In the genomic region with DNA sequence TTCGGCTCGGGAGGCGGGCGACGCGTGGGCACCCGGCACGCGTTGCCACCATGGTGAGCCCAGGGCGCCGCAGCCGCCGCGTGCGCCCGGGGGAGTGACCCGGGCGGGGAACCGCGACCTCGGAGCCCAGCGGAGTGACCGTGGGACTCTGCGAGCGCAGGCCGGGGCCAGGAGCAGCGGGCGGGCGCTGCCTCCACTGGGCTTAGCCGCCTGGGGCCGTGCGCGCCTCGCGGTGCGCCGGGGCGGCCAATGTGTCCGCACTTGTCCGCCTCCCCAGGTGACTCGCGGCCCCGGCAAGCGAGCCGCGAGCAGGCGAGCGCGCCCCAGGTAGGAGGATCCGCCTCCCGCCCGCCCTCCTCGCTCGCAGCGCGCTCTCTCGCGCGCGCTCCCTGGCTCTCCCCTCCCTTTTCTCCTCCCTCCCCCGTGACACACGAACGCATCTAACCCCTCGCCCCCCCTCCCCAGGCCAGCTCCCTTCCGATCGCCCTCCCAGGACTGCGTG, we compare ENCODE assay signal across 8 mouse cellular contexts. TPM values are rescaled to one million over a fixed set of nuclear protein-coding genes. Genes with fewer than 3 reads are reported as not detected.
DNase-seq lines count a peak whose midpoint lies in the region; ATAC-seq and TF ChIP-seq lines count a peak whose summit lies in the region.
"Had no signal": no experiment of that assay in that cellular context is flagged by ENCODE, and none has a peak within 500 bp of the region (broad histone marks: within the 10 kb centered on the region; RNA-seq: fewer than 3 reads in every experiment).

No protein-coding gene starts in this region.

- H3K27me3 ChIP-seq in forebrain, postnatal 0 days (ENCODE audit: insufficient read depth, low read length), result peaks cover 17% of the 10 kb centered on the region
- peaks cover 68% of the 10 kb centered on the region for H3K27me3 ChIP-seq in liver, embryonic 14.5 days (ENCODE audit: control insufficient read depth, insufficient read depth, low read length)
- H3K27me3 ChIP-seq in stomach, postnatal 0 days (ENCODE audit: control insufficient read depth, insufficient read depth, low read length), result peaks cover 42% of the 10 kb centered on the region; the same call in 1 of the 2 replicates

- no peaks in the 10 kb centered on the region for H3K36me3 ChIP-seq in forebrain, postnatal 0 days (ENCODE audit: insufficient read depth)
- H3K36me3 ChIP-seq in liver, embryonic 14.5 days (replicated peaks; ENCODE audit: control insufficient read depth, insufficient read depth, low read depth), result no peaks in the 10 kb centered on the region
- no peaks in the 10 kb centered on the region for H3K36me3 ChIP-seq in stomach, postnatal 0 days (ENCODE audit: control insufficient read depth, insufficient read depth, low read length)

- peak overlapping the region; percentile 62 for H3K9ac ChIP-seq in forebrain, postnatal 0 days
- H3K9ac ChIP-seq in liver, embryonic 14.5 days (replicated peaks), result no peak overlapping the region
- peak overlapping the region; percentile 56 for H3K9ac ChIP-seq in stomach, postnatal 0 days (ENCODE audit: low read length)

- WGBS in forebrain, postnatal 0 days, result under 1% methylated on average over 48 of the region's 67 CpGs
- WGBS in liver, embryonic 14.5 days (ENCODE audit: insufficient replicate concordance), result 1% methylated on average over 61 of the region's 67 CpGs
- WGBS in stomach, postnatal 0 days, result 0% methylated on average over 27 of the region's 67 CpGs

- no peak for TF ChIP-seq CTCF in forebrain, postnatal 0 days (IDR thresholded peaks at IDR 0.05; ENCODE audit: low read depth)
- no peak for TF ChIP-seq CTCF in liver, embryonic 14.5 days (IDR thresholded peaks at IDR 0.05; ENCODE audit: low read depth)
- TF ChIP-seq CTCF in stomach, postnatal 0 days (IDR thresholded peaks at IDR 0.05; ENCODE audit: low read depth), result no peak

- peak overlapping the region; percentile 69 for H3K4me3 ChIP-seq in forebrain, postnatal 0 days (ENCODE audit: low read depth, low read length)
- no peak overlapping the region for H3K4me3 ChIP-seq in liver, embryonic 14.5 days (ENCODE audit: insufficient read depth in 1 of 2, low read depth in 2 of 2, low read length in 2 of 2)
- H3K4me3 ChIP-seq in stomach, postnatal 0 days (ENCODE audit: low read depth, low read length), result peak overlapping the region; percentile 58

- no peaks in the 10 kb centered on the region for H3K4me1 ChIP-seq in forebrain, postnatal 0 days (ENCODE audit: insufficient read depth)
- H3K4me1 ChIP-seq in liver, embryonic 14.5 days (replicated peaks; ENCODE audit: control insufficient read depth in 2 of 2, insufficient read depth in 2 of 2, low read length in 1 of 2), result no peaks in the 10 kb centered on the region
- H3K4me1 ChIP-seq in stomach, postnatal 0 days (replicated peaks; ENCODE audit: control insufficient read depth, insufficient read depth), result peaks cover 3% of the 10 kb centered on the region; the same call in 1 of the 2 replicates

- peak overlapping the region; percentile 70 for H3K27ac ChIP-seq in forebrain, postnatal 0 days (ENCODE audit: low read depth, low read length)
- no peak overlapping the region for H3K27ac ChIP-seq in liver, embryonic 14.5 days
- H3K27ac ChIP-seq in stomach, postnatal 0 days (replicated peaks), result peak overlapping the region; percentile 49; the same call in 1 of the 2 replicates

- ATAC-seq in forebrain, postnatal 0 days, result no peak
- ATAC-seq in liver, embryonic 14.5 days (ENCODE audit: insufficient read depth), result no peak
- ATAC-seq in stomach, postnatal 0 days (ENCODE audit: low FRiP score, low TSS enrichment), result peak; percentile 9; the same call in 1 of the 2 replicates

- no peaks in the 10 kb centered on the region for H3K9me3 ChIP-seq in forebrain, postnatal 0 days (ENCODE audit: low read length)
- H3K9me3 ChIP-seq in liver, embryonic 14.5 days (ENCODE audit: control insufficient read depth, low read length), result no peaks in the 10 kb centered on the region
- no peaks in the 10 kb centered on the region for H3K9me3 ChIP-seq in stomach, postnatal 0 days (ENCODE audit: control insufficient read depth, low read length)

- intact Hi-C loops in left cerebral cortex, postnatal 25 days (cut with DNase I), result loop anchor here (2.0 to 5.0 kb wide), 2 partner anchors 103 to 194 kb away; no protein-coding TSS in a partner anchor

- no peak for TF ChIP-seq EP300 in liver, embryonic 14.5 days (IDR thresholded peaks at IDR 0.05; ENCODE audit: low read depth)
- no peak for TF ChIP-seq EP300 in stomach, postnatal 0 days (optimal IDR thresholded peaks at IDR 0.05)

- peak; percentile 29 for DNase-seq in ovary, postnatal 36 days (ENCODE audit: low spot score)
- no peak for DNase-seq in ovary, postnatal 10 days (ENCODE audit: low spot score)
- DNase-seq in forebrain, postnatal 0 days, result no peak
- no peak for DNase-seq in liver, embryonic 14.5 days (ENCODE audit: low read depth in 3 of 3, low spot score in 3 of 3)
- DNase-seq in stomach, postnatal 0 days (ENCODE audit: low spot score), result peak; percentile 44
- no peak for DNase-seq in MN1 (ENCODE audit: low spot score)
- DNase-seq in left cerebral cortex, postnatal 25 days (ENCODE audit: low spot score in 2 of 2), result no peak

- H3K4me2 ChIP-seq in forebrain, postnatal 0 days (ENCODE audit: low read depth), result peak overlapping the region; percentile 98
- H3K4me2 ChIP-seq in liver, embryonic 14.5 days (ENCODE audit: low read depth), result peak overlapping the region; percentile 6
- H3K4me2 ChIP-seq in stomach, postnatal 0 days (replicated peaks; ENCODE audit: low read depth), result peak overlapping the region; percentile 95

RNA-seq across cellular contexts. Expression of gene Wnt7b, which starts 0.7 kb away (rescaled TPM):
- 59.3 and 67.3 TPM in 2 replicates for total RNA-seq in forebrain, postnatal 0 days (2014; rRNA removed)
- 54.0 and 68.4 TPM in 2 replicates for polyA plus RNA-seq in forebrain, postnatal 0 days (2015; fragmentation: Nextera tagmentation; extraction: Ambion mirVana)
- 0.08 and 0.19 TPM in 2 replicates for polyA plus RNA-seq in liver, embryonic 14.5 days (2012; rRNA removed)
- polyA plus RNA-seq in liver, embryonic 14.5 days (2014; fragmentation: Nextera tagmentation; extraction: Ambion mirVana), result 0.03 and 0.29 TPM in 2 replicates
- polyA plus RNA-seq in stomach, postnatal 0 days (2015; fragmentation: Nextera tagmentation; extraction: Ambion mirVana), result 20.6 and 24.4 TPM in 2 replicates
- total RNA-seq in left cerebral cortex, postnatal 25 days (2021), result 10 to 100 TPM; 31.3 to 34.4 TPM
- total RNA-seq: common myeloid progenitor, adult 5-6 weeks had no signal

Comparison
In these comparisons a context has a peak if more than half of its experiments do, and no peak if none do; other contexts are left out.
1. DNase-seq: peak in ovary, postnatal 36 days (single experiment) and stomach, postnatal 0 days (single experiment); none in ovary, postnatal 10 days (single experiment), forebrain, postnatal 0 days (single experiment), liver, embryonic 14.5 days (0 of 3), MN1 (single experiment) and left cerebral cortex, postnatal 25 days (0 of 2).
2. H3K4me2 ChIP-seq: peak in every context shown above with its lines; median percentile 98 in forebrain, postnatal 0 days; 95 in stomach, postnatal 0 days; 6 in liver, embryonic 14.5 days.
3. H3K4me3 ChIP-seq: peak in forebrain, postnatal 0 days (single experiment) and stomach, postnatal 0 days (single experiment); none in liver, embryonic 14.5 days (0 of 2).
4. RNA of gene Wnt7b, which starts 0.7 kb away (polyA plus RNA-seq): 54.0 to 68.4 TPM in forebrain, postnatal 0 days and 20.6 to 24.4 TPM in stomach, postnatal 0 days; 0.03 to 0.29 TPM in liver, embryonic 14.5 days; every median in the first group is over 10 times any median in the second.